Mouse (Mus musculus): ENCODE measurements around the gene Usp44. TPM values are rescaled to one million over a fixed set of nuclear protein-coding genes. Genes with fewer than 3 reads are reported as not detected.
A peak's percentile ranks its signal among the peaks of the same experiment; 100 is the strongest.

Gene Usp44
- polyA plus RNA-seq, 1 experiment: 0.17 TPM

DNA sequence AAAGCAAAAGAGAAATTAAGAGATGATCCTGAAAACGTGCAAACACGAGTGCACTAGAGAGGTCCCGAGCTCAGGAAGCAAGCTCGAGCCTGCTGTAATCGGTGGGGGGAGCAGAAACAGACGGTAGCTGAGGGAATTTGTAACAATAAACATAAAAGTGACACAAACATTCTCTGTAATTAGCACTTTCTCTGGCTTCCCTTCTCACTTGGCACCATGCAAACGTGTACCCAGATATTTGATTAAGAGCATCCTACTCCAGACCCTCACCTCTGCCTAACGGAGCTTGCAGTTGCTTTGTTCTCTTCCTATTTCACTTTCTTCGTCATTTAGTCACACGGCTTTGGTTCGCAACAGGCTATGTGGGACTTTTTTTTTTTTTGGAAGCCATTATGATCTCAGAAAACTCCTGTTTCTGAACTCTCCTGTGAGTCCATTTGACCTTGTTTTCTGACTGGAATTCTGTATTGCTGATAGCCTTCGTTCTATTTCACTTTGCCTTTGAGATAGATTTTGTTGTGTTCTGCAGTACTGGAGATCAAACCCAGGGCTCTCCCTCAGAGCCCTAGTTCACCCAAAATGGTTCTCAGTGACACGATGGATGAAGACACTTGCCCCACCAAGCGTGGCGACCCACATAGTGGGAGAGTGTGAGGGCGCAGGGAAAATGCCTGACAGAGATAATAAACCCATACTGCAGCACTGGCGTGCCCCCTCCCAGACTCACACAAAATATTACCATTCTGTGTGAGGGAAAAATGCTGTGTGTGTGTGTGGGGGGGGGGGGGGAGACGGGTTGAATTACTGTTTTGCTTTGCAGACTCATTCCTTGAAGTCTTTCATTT, 597 bp downstream of the Usp44 start:
- Histone ChIP-seq H3K4me3 (no peak overlapping the region), H3K27me3 (ENCODE audit: control insufficient read depth, insufficient read depth, insufficient read length) (no peaks in the 10 kb centered on the region), H3K79me2 (ENCODE audit: control insufficient read depth, insufficient read depth) (no peaks in the 10 kb centered on the region), H3ac (ENCODE audit: control insufficient read depth, insufficient read length) (no peak overlapping the region), H3K4me2 (ENCODE audit: low read depth) (no peak overlapping the region), H3K36me3 (ENCODE audit: control insufficient read depth, insufficient read depth) (no peaks in the 10 kb centered on the region)
- TF ChIP-seq REST (IDR thresholded peaks at IDR 0.05; ENCODE audit: insufficient read depth, insufficient read length) (no peak), TCF12 (IDR thresholded peaks at IDR 0.05; ENCODE audit: insufficient read depth, poor library complexity, severe bottlenecking) (no peak), CEBPB (IDR thresholded peaks at IDR 0.05; ENCODE audit: insufficient read depth, poor library complexity, severe bottlenecking) (no peak), MYOG (IDR thresholded peaks at IDR 0.05; ENCODE audit: control insufficient read depth in 1 of 3, insufficient read depth in 1 of 3, insufficient read length in 2 of 3, low read depth in 2 of 3) (no peak), POLR2A (IDR thresholded peaks at IDR 0.05; ENCODE audit: insufficient read length, low read depth) (no peak), SRF (IDR thresholded peaks at IDR 0.05; ENCODE audit: control insufficient read depth, insufficient read length, low read depth) (no peak), USF1 (IDR thresholded peaks at IDR 0.05; ENCODE audit: low read depth) (no peak), E2F4 (IDR thresholded peaks at IDR 0.05; ENCODE audit: insufficient read depth) (no peak), POLR2AphosphoS2 (IDR thresholded peaks at IDR 0.05; ENCODE audit: insufficient read length, low read depth) (no peak), TCF3 (IDR thresholded peaks at IDR 0.05; ENCODE audit: insufficient read length, low read depth) (no peak), MYOD1 (IDR thresholded peaks at IDR 0.05; ENCODE audit: control insufficient read depth in 1 of 3, insufficient read length in 2 of 3, low read depth in 2 of 3) (no peak), MAX (IDR thresholded peaks at IDR 0.05; ENCODE audit: low read depth) (no peak)

DNA sequence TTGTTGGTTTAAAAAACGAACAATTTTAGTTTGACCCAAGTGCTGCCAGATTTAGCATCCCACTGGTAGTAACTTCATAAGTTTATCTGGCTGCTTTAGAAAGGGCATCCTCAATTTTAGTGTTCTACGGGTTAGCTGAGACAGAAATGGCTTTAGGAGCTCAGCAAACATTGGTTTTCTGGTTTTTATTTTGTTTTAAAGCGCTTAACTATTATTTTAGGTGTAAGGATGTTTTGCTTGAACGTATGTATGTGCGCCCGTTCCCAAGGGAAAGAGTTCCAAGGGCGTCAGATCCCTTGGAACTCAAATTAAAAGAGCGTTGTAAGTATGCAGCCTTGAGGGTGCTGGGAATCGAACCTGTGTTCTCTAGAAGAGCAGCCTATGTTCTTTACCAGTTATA, 1.5 kb downstream of the Usp44 start:
- no peak overlapping the region for H3K4me2 ChIP-seq (ENCODE audit: low read depth)

DNA sequence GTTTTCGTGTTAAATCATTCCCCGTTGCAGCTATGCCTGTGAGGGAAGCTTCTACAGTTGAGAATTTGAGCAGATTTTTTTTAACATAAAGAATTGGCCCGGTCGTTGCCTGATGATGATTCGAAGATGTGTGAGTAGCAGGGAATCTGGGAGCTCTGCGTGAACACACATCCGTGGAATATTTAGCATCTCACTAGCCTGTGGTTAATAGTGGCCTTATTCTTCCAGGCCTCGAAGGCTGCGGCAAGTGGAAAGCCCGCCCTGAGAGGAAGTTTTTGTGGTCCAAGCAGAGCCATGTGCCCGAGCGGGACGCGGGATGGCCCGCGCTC, 2.0 kb downstream of the Usp44 start:
- Histone ChIP-seq H3ac (ENCODE audit: control insufficient read depth, insufficient read length) (no peak overlapping the region), H3K4me2 (ENCODE audit: low read depth) (peak overlapping the region; percentile 81), H3K4me3 (peak overlapping the region; percentile 19), H3K79me2 (ENCODE audit: control insufficient read depth, insufficient read depth) (no peaks in the 10 kb centered on the region), H3K36me3 (ENCODE audit: control insufficient read depth, insufficient read depth) (no peaks in the 10 kb centered on the region), H3K27me3 (ENCODE audit: control insufficient read depth, insufficient read depth, insufficient read length) (no peaks in the 10 kb centered on the region)
- TF ChIP-seq POLR2A (IDR thresholded peaks at IDR 0.05; ENCODE audit: insufficient read length, low read depth) (no peak), MYOG (IDR thresholded peaks at IDR 0.05; ENCODE audit: control insufficient read depth in 1 of 3, insufficient read depth in 1 of 3, insufficient read length in 2 of 3, low read depth in 2 of 3) (no peak), MYOD1 (IDR thresholded peaks at IDR 0.05; ENCODE audit: control insufficient read depth in 1 of 3, insufficient read length in 2 of 3, low read depth in 2 of 3) (no peak), MAX (IDR thresholded peaks at IDR 0.05; ENCODE audit: low read depth) (no peak), SRF (IDR thresholded peaks at IDR 0.05; ENCODE audit: control insufficient read depth, insufficient read length, low read depth) (no peak), REST (IDR thresholded peaks at IDR 0.05; ENCODE audit: insufficient read depth, insufficient read length) (no peak), TCF12 (IDR thresholded peaks at IDR 0.05; ENCODE audit: insufficient read depth, poor library complexity, severe bottlenecking) (no peak), USF1 (IDR thresholded peaks at IDR 0.05; ENCODE audit: low read depth) (no peak), E2F4 (IDR thresholded peaks at IDR 0.05; ENCODE audit: insufficient read depth) (no peak)

More for the DNA sequence above, 1.5 kb downstream of the Usp44 start:
- Histone ChIP-seq H3K4me3 (peak overlapping the region; percentile 19), H3K36me3 (ENCODE audit: control insufficient read depth, insufficient read depth) (no peaks in the 10 kb centered on the region), H3ac (ENCODE audit: control insufficient read depth, insufficient read length) (no peak overlapping the region), H3K79me2 (ENCODE audit: control insufficient read depth, insufficient read depth) (no peaks in the 10 kb centered on the region), H3K27me3 (ENCODE audit: control insufficient read depth, insufficient read depth, insufficient read length) (no peaks in the 10 kb centered on the region)
- no peak for TF ChIP-seq CEBPB (IDR thresholded peaks at IDR 0.05; ENCODE audit: insufficient read depth, poor library complexity, severe bottlenecking)
- TF ChIP-seq SRF (IDR thresholded peaks at IDR 0.05; ENCODE audit: control insufficient read depth, insufficient read length, low read depth): no peak
- no peak for TF ChIP-seq POLR2AphosphoS2 (IDR thresholded peaks at IDR 0.05; ENCODE audit: insufficient read length, low read depth)
- TF ChIP-seq REST (IDR thresholded peaks at IDR 0.05; ENCODE audit: insufficient read depth, insufficient read length): no peak
- TF ChIP-seq USF1 (IDR thresholded peaks at IDR 0.05; ENCODE audit: low read depth): no peak
- no peak for TF ChIP-seq TCF3 (IDR thresholded peaks at IDR 0.05; ENCODE audit: insufficient read length, low read depth)
- no peak for TF ChIP-seq MYOD1 (IDR thresholded peaks at IDR 0.05; ENCODE audit: control insufficient read depth in 1 of 3, insufficient read length in 2 of 3, low read depth in 2 of 3)
- TF ChIP-seq MAX (IDR thresholded peaks at IDR 0.05; ENCODE audit: low read depth): no peak
- no peak for TF ChIP-seq MYOG (IDR thresholded peaks at IDR 0.05; ENCODE audit: control insufficient read depth in 1 of 3, insufficient read depth in 1 of 3, insufficient read length in 2 of 3, low read depth in 2 of 3)
- TF ChIP-seq TCF12 (IDR thresholded peaks at IDR 0.05; ENCODE audit: insufficient read depth, poor library complexity, severe bottlenecking): no peak
- TF ChIP-seq E2F4 (IDR thresholded peaks at IDR 0.05; ENCODE audit: insufficient read depth): no peak
- no peak for TF ChIP-seq POLR2A (IDR thresholded peaks at IDR 0.05; ENCODE audit: insufficient read length, low read depth)

DNA sequence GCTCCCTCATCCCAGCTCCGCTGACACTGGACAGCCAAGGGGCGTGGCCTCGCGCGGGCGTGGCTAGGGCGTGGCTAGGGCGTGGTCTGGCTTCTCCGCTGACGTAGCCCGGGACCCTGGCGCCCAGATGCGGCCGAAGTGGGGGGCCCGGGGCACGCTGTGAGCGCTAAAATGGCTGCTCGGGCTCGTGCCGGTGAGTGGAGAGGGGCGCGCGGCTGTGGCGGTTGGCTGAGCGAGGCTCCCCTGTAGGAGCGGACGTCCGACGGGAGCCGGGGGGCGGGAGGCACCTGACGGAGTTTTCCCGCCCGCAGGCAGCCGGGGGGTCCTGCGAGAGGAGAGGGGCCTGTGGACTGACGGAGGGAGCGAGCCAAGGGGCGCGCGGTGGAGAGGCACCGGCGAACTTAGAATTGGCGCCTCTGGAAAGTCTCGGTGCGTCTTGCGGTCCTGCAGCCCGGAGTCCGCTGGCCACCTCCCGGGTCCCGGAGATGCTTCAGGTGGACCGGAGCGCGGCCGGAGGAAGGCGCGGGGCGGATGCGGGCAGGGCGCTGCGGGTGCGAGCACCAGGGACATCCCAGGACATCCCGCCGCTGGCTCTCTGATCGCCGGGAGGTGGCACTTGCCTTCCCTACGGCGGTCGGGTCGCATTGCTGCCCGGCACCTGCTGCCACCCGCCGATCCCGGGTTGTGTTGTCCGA, 2.5 kb downstream of the Usp44 start:
- Histone ChIP-seq H3K27me3 (ENCODE audit: control insufficient read depth, insufficient read depth, insufficient read length) (no peaks in the 10 kb centered on the region), H3K79me2 (ENCODE audit: control insufficient read depth, insufficient read depth) (no peaks in the 10 kb centered on the region), H3K36me3 (ENCODE audit: control insufficient read depth, insufficient read depth) (no peaks in the 10 kb centered on the region), H3ac (ENCODE audit: control insufficient read depth, insufficient read length) (no peak overlapping the region), H3K4me3 (peak overlapping the region; percentile 19), H3K4me2 (ENCODE audit: low read depth) (peak overlapping the region; percentile 81)
- no peak for TF ChIP-seq USF1 (IDR thresholded peaks at IDR 0.05; ENCODE audit: low read depth)
- TF ChIP-seq POLR2AphosphoS2 (IDR thresholded peaks at IDR 0.05; ENCODE audit: insufficient read length, low read depth): no peak
- TF ChIP-seq CEBPB (IDR thresholded peaks at IDR 0.05; ENCODE audit: insufficient read depth, poor library complexity, severe bottlenecking): no peak
- TF ChIP-seq TCF12 (IDR thresholded peaks at IDR 0.05; ENCODE audit: insufficient read depth, poor library complexity, severe bottlenecking): no peak
- TF ChIP-seq MYOG (IDR thresholded peaks at IDR 0.05; ENCODE audit: control insufficient read depth in 1 of 3, insufficient read depth in 1 of 3, insufficient read length in 2 of 3, low read depth in 2 of 3): peak in 1 of 3 experiments; percentile 1
- TF ChIP-seq E2F4 (IDR thresholded peaks at IDR 0.05; ENCODE audit: insufficient read depth): no peak
- TF ChIP-seq POLR2A (IDR thresholded peaks at IDR 0.05; ENCODE audit: insufficient read length, low read depth): peak; percentile 51
- no peak for TF ChIP-seq MAX (IDR thresholded peaks at IDR 0.05; ENCODE audit: low read depth)
